Mouse (Mus musculus) naive thymus-derived CD4-positive, alpha-beta T cell, adult 2 months (primary cell): ENCODE results near the gene Ccdc8.

Experiments
- DNase-seq: peaks from one replicate; pipeline ENCODE4 v3.0.0-alpha.2; 2011; ENCODE audit warnings: low read depth

Gene Ccdc8

DNA sequence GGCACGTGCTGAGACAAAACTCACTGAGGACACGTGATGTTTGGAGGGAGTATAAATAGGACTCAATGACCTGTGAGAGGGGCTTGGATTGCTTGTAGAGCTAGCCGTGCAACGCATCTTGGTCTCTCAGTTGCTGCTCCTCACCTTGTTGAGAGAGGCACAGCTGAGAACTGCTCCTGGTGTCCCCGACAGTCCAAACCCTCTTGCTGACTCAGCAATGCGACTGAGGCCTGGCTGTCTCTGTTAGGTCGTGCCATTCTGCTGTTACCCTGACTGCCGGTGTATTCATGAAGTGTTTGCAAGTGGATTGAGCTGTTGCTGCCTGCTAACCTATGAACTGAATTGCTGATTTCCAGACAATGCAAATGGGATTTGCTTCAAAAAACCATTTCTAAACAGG is 16.2 kb upstream of the Ccdc8 start:
- no peak for DNase-seq

GRCm38 (mm10) chr7:16978173-16978572 is 14.3 kb upstream of the Ccdc8 start:
- DNase-seq = no peak

- no peak for DNase-seq
Observed at GRCm38 (mm10) chr7:16978593-16978992, 13.9 kb upstream of the Ccdc8 start.

DNA sequence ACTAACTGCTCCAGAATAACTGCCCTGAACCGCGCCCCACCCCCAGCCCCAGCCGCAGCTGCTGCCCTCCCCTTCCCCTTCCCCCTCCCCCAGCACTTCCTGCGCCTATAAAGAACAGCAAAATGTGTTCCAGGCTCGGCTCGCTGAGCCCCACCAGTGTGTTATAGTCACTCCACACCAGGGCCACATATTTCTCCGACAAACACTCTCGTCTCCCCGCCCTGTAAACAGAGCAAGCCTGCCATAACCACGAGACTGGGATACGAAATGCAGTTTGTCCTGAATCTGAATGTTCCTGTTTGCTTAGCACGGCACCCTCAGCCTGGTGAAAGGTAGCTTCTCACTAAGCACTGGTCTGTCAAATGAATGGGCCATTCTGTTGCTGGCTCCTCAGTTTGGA is 12.2 kb upstream of the Ccdc8 start:
- peak; percentile 67 for DNase-seq

DNA sequence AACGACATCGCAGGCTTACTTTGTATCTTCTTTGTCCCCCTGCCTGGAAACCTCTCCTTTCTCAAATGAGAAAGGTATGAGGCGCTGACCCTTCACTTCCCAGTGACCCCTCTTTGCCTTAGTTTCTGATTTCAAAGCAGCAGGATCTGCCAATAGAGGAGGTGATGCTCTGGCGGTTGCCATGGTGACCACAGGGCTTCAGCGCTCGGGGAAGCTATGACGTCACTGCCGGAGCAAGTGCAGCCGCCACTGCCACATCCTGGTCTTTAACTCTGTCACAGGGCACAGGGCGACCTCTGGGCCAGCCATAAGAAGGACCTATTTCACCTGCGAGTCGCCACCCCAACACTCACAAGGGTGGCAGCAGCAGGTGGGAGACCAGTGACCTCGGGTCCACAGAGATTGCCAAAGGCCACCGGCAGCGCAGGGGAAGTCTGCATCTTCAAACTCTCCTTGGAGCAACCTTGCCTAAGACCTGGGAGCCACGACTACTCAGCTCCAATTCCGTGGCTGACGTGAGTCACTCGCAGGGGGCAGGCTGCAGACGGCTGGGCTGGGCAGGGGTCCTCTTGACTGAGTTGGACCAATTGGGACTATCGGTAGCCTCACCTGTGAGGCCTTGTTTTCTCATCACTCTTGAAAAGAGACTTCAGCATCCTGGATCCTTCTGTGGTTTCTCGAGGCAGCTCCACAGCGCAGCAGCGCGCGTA is 9.5 kb upstream of the Ccdc8 start, which contains the start of gene Gm42372:
Gm42372 (plus strand) TSS at position 228 of the 710 bp plus-strand sequence.
- peak; percentile 94 for DNase-seq

DNA sequence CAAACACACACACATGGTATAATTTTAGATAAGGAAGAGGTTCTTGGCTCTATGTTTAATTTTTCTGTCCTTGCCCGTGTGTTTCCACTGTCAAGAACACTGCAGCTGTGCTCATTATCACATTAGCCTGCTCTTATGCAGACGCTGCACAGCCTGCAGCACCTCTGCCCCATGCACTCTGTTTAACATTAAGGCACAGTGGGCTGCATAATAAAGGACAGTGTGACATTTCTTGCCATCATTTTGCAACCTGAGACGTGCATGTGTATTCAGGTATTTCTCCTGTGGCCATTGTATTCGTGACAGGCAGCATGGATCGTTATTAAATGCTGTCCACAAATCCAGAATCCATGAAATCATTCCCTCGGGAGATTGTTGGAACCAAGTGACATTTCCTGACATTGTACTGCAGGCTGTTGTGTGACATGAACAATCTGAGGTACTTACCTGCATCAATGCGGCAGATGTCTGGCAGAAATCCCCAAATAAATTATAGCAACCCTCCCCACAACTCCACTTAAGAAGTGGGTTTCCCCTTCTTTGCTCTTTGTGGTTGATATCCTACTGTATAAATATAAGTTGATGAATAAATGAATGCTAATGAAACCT is 4.9 kb upstream of the Ccdc8 start:
- DNase-seq = no peak

GRCm38 (mm10) chr7:16988405-16988804 is 4.1 kb upstream of the Ccdc8 start:
- no peak for DNase-seq

- DNase-seq = peak; percentile 74
Observed at GRCm38 (mm10) chr7:16990006-16990744, 2.3 kb upstream of the Ccdc8 start.

DNA sequence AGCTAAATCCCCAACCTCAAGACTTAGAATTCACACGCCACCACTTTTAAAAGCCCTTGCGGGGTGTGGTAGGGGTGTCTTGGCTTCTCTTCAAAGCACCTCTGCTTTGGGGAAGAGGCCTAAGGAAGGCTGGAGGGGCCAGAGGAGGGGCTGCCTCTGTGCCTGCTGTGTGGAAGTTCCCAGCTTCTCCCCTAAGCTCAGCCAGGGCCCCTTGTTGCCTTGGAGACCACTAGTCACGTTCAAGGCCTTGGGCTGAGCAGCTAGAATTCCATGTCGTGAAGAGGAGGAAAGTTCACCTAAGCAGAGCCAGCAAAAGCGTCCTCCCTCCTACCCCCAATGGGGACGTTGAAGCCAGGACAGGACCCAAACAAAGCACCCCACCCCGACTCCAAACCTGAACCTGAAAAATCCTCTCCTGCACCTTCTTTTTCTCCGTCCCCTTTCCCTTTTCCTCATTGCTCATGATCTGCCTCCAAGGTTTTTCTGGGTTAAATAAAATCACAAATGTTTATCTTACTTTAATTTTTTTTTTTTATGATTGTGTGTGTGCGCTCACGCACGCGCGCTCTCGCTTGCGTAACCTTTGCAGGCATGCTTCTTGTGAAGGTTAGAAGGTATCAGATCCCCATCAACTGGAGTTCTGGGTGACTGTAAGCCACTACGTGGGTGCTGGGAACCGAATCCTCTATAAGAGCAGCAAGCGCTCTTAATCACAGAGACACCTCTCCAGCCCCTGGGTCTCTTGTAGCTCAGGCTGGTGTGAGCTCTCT is 642 bp upstream of the Ccdc8 start:
- no peak for DNase-seq

GRCm38 (mm10) chr7:16993651-16994399 is 1.3 kb downstream of the Ccdc8 start:
- DNase-seq = no peak

GRCm38 (mm10) chr7:16994400-16994799 is 1.9 kb downstream of the Ccdc8 start:
- no peak for DNase-seq

GRCm38 (mm10) chr7:16995345-16995744 is 2.8 kb downstream of the Ccdc8 start:
- DNase-seq = no peak

- DNase-seq = no peak
Observed at GRCm38 (mm10) chr7:16999233-16999632, 6.7 kb downstream of the Ccdc8 start.

- peak; percentile 88 for DNase-seq
Observed at GRCm38 (mm10) chr7:16999650-17000049, 7.1 kb downstream of the Ccdc8 start.

DNA sequence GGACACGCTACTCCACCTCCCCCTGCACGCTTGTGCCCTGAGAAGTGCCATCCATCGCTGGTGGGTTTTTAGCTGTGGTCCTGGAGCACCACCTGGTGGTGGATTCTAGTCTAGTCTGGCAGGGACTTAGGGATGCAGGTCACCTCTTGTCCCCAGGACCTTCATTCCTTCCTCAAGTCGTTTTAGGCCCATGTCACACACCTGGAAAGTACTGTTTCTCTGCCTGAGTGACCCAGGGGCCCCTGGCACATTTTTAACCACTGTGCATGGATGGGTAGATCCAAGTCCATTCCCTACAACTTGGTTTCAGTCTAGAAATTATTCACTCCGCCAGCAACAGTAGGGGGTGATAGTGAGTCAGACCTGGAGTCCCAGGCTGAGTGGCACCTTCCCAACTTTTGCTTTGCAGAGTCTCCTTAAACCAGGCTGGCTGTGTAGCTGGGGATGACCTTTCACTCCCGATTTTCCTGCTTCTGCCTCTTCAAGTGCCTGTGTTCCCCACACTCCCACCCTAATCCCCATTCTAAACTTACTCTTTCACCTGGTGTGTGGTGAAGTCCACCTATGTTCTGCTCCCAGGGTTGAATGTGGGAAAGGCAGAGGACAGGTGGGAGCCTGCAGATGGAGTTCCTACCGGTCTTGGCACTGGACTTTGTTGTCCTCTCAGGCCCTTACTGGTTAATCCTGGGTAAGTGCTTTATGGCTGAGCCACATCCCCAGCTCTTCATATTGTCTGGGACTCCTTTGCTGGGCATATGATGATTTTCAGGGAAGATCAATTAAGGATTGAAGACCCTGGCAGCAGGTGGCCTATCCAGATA is 10.1 kb downstream of the Ccdc8 start:
- peak; percentile 94 for DNase-seq

DNA sequence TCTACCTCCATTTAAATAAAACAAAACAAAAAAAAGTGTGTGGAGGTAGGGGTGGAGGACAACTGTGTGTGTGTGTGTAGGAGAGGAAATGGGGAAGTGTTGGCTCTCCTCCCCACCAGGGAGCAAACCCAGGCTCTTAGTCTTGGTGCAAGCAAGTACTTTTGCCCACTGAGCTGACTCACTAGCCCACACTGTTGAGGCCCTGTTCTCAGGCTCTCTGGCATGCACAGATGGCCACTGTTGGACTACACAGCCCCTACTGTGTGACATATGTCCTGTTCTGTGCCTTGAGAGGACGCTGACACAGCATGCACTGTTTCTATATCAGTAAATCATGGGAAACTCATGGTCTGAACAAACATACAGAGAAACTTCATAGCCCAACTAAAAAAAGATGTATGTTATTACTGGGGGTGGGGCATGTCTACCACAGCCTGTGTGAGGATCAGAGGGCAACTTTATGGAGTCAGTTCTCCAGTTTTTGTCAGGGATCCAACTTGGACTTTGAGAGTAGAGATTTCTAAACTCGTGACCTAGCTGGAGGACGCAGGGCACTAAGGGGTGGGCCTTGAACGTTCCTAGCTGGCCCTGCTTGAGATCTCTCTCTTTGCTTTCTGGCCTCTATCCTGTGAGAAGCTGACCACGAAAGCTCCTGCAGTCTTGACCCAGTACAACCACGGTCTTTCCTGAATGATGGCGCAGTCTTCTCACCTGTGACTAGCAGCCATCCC is 10.9 kb downstream of the Ccdc8 start:
- DNase-seq = no peak

- no peak for DNase-seq
Observed at GRCm38 (mm10) chr7:17004716-17005115, 12.2 kb downstream of the Ccdc8 start.

- peak; percentile 62 for DNase-seq
Observed at GRCm38 (mm10) chr7:17007300-17007699, 14.8 kb downstream of the Ccdc8 start.

DNA sequence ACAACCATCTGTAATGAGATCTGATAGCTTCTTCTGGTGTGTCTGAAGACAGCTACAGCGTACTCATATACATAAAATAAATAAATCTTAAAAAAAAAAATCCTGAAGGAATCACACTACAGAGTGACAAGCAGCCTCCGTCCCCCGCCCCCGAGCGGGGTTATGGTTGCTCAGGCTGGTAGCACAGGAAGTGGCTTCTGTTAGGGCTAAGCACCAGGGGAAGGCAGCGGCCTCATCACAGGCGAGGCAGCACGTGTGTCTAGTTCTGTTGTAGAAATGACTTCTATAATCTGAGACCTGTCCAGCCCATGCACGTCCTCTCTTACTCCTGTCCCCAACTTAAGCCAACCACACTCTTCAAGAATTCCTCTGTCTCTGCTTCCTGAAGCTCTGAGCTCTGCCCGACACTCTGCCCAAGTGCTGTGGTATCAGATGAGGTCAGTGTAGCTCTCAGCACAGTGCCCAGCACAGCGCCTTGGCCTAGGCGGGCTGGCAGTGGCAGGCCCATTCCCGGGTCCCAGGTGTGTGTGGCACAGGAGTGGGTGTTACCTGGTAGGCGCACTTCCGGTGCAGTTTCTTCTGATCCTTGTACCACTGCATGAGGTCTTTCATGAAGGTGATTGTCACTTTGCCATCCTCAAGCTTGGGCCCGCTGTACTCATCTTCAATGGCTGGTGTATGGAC is 17.0 kb downstream of the Ccdc8 start:
- peak; percentile 62 for DNase-seq

DNA sequence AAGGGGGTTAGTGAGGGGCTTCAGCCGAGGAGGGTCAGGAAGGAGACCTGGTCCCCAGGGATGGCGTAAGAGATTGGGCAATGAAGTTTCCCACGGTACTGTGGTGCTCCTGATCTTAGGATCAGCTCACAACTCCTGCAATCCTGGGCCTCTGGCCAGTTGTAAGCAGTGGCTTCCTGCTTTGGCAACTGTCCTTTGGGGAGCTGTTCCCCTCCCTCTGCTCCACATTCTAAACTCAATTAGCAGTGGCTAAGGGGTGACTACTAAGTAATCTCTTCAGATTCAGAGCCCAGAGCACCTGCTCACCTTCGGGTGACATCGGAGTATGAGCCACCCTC is 17.5 kb downstream of the Ccdc8 start:
- no peak for DNase-seq
